8 mouse cellular contexts compared by ENCODE assay signal in genomic region chr17:46678416-46678815, GRCm38 (mm10). TPM values are rescaled to one million over a fixed set of nuclear protein-coding genes. Genes with fewer than 3 reads are reported as not detected.
DNase-seq lines count a peak whose midpoint lies in the region; ATAC-seq and TF ChIP-seq lines count a peak whose summit lies in the region.

Gene Mea1, plus strand, starts transcription at chr17:46678793.

- H3K4me1 ChIP-seq in thymus, adult 2 months (replicated peaks; ENCODE audit: control insufficient read depth, insufficient read depth, low read length), result peaks cover 26% of the 10 kb centered on the region
- peaks cover 36% of the 10 kb centered on the region for H3K4me1 ChIP-seq in forebrain, embryonic 16.5 days (replicated peaks; ENCODE audit: control insufficient read depth, insufficient read depth, low read length)
- peaks cover 60% of the 10 kb centered on the region for H3K4me1 ChIP-seq in hindbrain, embryonic 10.5 days (replicated peaks)

- TF ChIP-seq POLR2A in thymus, adult 2 months (IDR thresholded peaks at IDR 0.05; ENCODE audit: control insufficient read depth, extremely low read depth, insufficient read depth, low read length, poor library complexity), result no peak

- H3K9ac ChIP-seq in forebrain, embryonic 16.5 days (replicated peaks; ENCODE audit: low read depth, low read length), result peak within 1 kb of the TSS; percentile 65

- H3K36me3 ChIP-seq in thymus, adult 2 months (ENCODE audit: control insufficient read depth, insufficient read depth, low read length), result peaks cover 3% of the 10 kb centered on the region; the same call in 1 of the 2 replicates
- H3K36me3 ChIP-seq in forebrain, embryonic 16.5 days (ENCODE audit: control insufficient read depth, insufficient read depth), result peaks cover 10% of the 10 kb centered on the region
- peaks cover 51% of the 10 kb centered on the region for H3K36me3 ChIP-seq in hindbrain, embryonic 10.5 days

- H3K4me3 ChIP-seq in thymus, adult 2 months (ENCODE audit: control insufficient read depth, insufficient read depth, low read length), result no peak within 1 kb of the TSS
- peak within 1 kb of the TSS; percentile 72 for H3K4me3 ChIP-seq in forebrain, embryonic 16.5 days (replicated peaks; ENCODE audit: low read length)
- H3K4me3 ChIP-seq in hindbrain, embryonic 10.5 days, result peak within 1 kb of the TSS; percentile 91

- intact Hi-C loops in left cerebral cortex, postnatal 25 days (cut with DNase I), result no loop called here

- H3K4me2 ChIP-seq in forebrain, embryonic 16.5 days (ENCODE audit: low read length), result peak within 1 kb of the TSS; percentile 81

- no peaks in the 10 kb centered on the region for H3K27me3 ChIP-seq in thymus, adult 2 months (ENCODE audit: control insufficient read depth, insufficient read depth, low read length)
- H3K27me3 ChIP-seq in forebrain, embryonic 16.5 days (replicated peaks; ENCODE audit: control insufficient read depth, insufficient read depth, low read length), result no peaks in the 10 kb centered on the region
- no peaks in the 10 kb centered on the region for H3K27me3 ChIP-seq in hindbrain, embryonic 10.5 days (ENCODE audit: insufficient read depth, poor library complexity, severe bottlenecking)

- H3K27ac ChIP-seq in thymus, adult 2 months (ENCODE audit: control insufficient read depth, insufficient read depth, low read length), result no peak within 1 kb of the TSS
- H3K27ac ChIP-seq in forebrain, embryonic 16.5 days (ENCODE audit: low read length), result no peak within 1 kb of the TSS
- H3K27ac ChIP-seq in hindbrain, embryonic 10.5 days, result peak within 1 kb of the TSS; percentile 92

- TF ChIP-seq CTCF in thymus, adult 2 months (IDR thresholded peaks at IDR 0.05; ENCODE audit: borderline replicate concordance, control insufficient read depth, extremely low read depth, insufficient read depth, low read length, poor library complexity), result no peak

- ATAC-seq in forebrain, embryonic 16.5 days, result no peak
- ATAC-seq in megakaryocyte-erythroid progenitor cell, adult 5-6 weeks (replicated peaks; ENCODE audit: low FRiP score, low TSS enrichment, poor library complexity, severe bottlenecking), result no peak
- no peak for ATAC-seq in frontal cortex, adult (ENCODE audit: low TSS enrichment)

- no peaks in the 10 kb centered on the region for H3K9me3 ChIP-seq in forebrain, embryonic 16.5 days (ENCODE audit: control insufficient read depth, low read length)
- H3K9me3 ChIP-seq in hindbrain, embryonic 10.5 days, result no peaks in the 10 kb centered on the region

- no peak for DNase-seq in thymus, adult 2 months
- no peak for DNase-seq in thymus, postnatal 4 days
- DNase-seq in hindbrain, embryonic 10.5 days (ENCODE audit: low spot score), result no peak
- no peak for DNase-seq in left cerebral cortex, postnatal 25 days (ENCODE audit: low spot score in 2 of 2)
- DNase-seq in right cerebral cortex, postnatal 36 days (ENCODE audit: low spot score in 2 of 2), result no peak

- WGBS in thymus, adult 2 months, result 92% methylated on average over 9 of the region's 9 CpGs
- 86% methylated on average over 7 of the region's 9 CpGs for WGBS in forebrain, embryonic 16.5 days
- WGBS in hindbrain, embryonic 10.5 days, result 92% methylated on average over 9 of the region's 9 CpGs

RNA-seq across cellular contexts. Expression of gene Mea1, which starts in this region (rescaled TPM):
- 47.8 and 55.7 TPM in 2 replicates for polyA plus RNA-seq in thymus, adult 2 months (2012; rRNA removed)
- polyA plus RNA-seq in forebrain, embryonic 16.5 days (2015; fragmentation: Nextera tagmentation; extraction: Ambion mirVana), result 208 and 240 TPM in 2 replicates
- 178 and 214 TPM in 2 replicates for polyA plus RNA-seq in hindbrain, embryonic 10.5 days (2016; fragmentation: Nextera tagmentation; extraction: Ambion mirVana)
- total RNA-seq in left cerebral cortex, postnatal 25 days (2021), result 100 to 1,000 TPM; 117 to 123 TPM
- 74.7 and 75.2 TPM in 2 replicates for total RNA-seq in megakaryocyte-erythroid progenitor cell, adult 5-6 weeks (2014; fragmentation: Nextera tagmentation)
- 71.6 and 85.7 TPM in 2 replicates for total RNA-seq in megakaryocyte-erythroid progenitor cell, adult 5-6 weeks (2017)
